Mouse (Mus musculus) heart, postnatal 4 days (tissue): ENCODE measurements at regions not wholly inside any gene's neighbourhood (a gene's known extent, or its start where the extent isn't known, plus 50 kb on each side); places are given as distances from the start of the nearest gene placed in this dataset.
"Not testable (repeated sequence)": the region's sequence is repeated elsewhere in the genome, so short reads cannot be mapped to it uniquely, and the experiment has no call there.

Source experiments
- DNase-seq: peaks from one replicate; pipeline ENCODE4 v3.0.0; 2021

DNA sequence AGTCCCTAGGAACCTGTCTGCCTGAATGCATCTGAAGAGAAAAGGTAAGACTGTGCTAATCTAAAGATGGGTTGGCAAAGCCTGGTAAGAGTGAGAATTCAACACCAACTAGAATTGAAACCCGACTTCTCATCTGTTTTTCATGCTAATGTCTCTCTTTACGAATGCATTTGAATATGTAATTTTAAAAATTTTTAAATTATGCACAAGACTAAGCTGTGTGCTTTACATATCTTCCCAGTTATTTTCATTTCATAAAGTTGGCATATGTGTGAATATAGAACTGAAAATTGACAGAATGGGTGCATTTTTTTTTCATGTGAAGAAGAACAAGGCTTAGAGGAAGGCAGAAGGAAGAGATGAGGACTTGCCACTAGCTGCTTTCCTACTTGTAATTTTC lies 267.2 kb upstream of the Ube2e3 start:
- DNase-seq: no peak

DNA sequence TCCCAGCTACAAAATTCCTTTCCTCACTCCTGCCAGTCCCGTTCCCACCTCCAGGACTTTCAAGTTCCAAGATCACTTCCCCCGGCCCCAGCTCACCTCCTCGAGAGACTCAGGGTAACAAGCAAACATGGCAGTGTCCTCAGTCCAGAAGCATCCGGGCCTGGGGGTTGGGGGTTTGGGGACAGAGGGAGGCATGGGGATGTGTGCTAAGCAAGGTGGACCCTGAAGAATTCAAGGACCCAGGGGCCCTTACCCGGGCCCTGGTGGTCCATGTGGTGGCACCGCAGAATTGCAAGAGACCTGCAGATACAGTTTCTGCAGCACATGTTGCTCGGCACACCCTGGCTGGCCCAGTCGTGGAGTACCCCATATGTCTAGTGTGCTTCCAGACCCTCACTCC lies 269.9 kb upstream of the Ube2e3 start:
- no peak for DNase-seq

DNA sequence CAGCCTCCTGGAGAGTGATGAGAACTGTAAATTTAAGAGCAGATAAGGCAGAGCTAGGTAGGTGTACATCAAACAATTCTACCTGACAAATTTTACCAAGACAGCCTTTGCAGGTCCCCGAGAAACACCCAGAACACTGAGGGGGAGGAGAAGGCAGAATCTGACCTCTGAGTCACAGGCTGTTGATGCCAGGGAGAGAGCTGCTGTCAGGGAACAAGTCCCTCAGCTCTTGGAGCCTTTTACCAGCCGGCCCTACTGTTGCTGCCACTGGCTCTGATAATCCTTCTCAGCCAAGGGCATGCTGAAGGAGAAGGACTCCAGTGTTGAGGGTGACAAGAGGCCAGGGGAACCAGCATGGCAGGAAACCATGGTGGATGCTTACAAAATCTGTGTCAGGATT lies 271.7 kb upstream of the Ube2e3 start:
- DNase-seq: no peak

DNA sequence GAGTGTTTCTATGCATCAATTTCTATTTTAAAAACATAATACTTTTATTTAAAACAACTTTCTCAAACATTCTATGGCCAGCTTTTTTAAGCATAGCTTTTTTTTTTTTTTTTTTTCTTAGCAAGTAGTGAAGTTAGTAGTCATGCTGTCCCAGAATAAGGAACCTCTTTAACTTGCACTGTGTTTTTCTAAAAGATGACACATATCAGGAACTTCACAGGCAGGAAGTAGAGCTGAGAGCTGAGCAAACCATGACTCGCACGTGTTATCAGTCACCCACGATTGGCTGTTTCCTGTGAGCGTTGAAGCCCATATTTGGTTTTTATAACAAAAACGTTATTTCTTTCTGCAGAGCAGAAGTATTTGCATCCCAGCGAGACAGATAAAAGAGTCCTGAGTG lies 287.9 kb upstream of the Ube2e3 start:
- DNase-seq: no peak

DNA sequence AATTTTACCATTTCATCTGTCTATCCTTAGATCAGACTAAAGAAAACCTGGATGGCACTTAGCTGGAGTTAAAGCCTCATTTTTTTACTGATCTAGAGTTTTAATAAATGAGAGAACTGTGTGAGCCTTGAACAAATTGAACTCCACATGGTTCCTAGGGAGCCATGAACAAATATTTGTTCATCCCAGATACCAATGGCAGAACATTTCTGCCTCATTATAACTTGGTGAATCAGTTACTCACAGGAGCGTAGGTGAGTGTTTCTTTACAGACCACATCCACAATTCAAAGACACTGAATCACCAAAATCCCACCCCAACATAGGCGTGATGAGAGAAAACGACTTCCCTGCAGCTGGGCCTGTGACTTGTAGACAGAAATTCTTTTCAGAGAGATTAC lies 295.4 kb upstream of the Ube2e3 start:
- DNase-seq: no peak

DNA sequence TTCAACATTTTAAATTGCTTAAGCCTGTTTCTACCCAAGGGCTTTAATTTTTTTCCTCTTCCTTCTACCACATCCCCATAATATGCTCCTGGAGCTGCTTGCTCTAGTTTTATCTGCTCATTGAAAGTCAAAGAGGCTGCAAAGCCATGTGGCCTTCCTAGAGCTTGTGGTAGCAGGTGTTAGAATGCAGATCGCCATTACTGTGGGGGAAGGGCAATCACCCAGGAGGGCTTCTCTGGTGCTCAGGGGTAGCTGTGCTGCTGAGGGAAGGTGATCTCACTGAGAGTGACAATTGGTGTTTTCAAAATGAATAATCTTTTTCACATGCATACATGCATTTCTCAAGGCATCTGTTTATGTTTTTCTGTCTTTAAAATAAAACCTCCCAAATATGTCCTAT lies 309.8 kb upstream of the Ube2e3 start:
- DNase-seq: no peak

DNA sequence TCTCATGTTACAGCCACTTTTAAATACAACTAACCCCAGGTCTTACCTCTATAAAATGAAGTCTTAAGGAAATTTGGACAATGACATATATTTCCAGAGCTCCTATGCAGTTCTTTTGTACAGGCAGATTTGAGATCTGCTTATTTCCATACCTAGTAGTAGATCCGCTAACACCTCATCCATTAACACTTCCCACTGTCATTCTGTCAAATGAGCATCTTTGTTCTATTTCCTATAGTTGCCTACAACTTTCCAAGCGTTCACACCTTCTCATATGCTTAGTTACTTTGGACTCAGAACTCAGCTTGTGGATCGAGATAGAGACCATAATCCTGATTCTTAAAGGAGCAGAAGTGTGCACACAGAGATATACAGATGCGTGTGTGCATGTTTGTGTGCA lies 316.8 kb upstream of the Ube2e3 start:
- DNase-seq: no peak

DNA sequence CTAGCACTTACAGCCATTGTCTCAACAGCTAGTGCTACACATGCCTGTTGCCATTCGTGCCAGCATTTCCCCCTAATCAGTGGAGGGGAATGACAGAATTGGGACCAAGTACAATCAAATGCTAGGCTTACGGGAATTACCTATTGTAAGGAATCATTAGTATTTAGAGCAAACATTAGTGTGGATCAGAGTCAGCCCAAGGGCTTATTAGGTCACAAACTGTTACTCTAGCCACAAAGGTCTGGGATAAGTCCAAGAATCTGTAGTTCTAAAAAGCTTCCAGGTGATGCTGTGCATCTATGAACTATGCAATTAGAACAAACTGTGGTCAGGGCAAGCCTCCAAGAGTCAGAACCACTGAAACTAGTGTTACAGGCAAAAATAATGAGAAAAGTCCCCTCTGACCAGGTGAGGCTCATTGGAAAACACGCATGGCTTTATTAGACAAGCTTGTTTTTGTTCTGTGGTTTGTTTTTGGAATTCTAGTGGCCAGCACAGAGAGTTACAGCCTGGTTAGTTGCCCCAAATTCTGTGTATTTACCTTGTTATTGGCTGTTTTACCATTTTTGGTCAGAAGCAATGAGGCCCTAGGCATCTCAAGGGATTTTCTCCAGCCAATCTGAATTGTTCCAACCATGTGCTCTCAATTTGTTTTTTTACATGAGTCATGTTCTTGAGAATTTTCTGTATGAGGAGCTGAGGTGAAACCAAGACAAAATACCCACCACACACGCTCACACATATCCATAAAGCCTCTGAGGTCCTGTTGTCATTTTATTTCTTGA lies 319.0 kb upstream of the Ube2e3 start:
- no peak for DNase-seq

DNA sequence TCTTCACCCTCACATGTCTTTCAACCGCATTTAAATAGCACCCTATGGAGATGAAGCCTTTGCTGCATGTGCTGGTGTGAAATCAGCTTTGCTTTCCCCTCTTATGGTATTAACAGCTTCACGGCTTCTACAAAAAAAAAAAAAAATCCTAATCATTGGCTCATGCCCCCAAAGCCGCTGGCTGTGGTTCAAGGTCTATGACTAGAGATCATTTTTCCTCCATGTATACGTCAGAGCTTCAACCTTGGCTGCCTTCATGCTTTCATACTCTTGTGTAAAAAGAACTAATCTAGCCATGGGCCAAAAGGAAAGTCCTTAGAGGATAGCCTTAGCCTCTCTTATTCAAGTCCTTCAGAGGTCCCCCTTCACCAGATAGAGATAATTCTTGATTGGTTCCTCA lies 320.6 kb upstream of the Ube2e3 start:
- DNase-seq: peak; percentile 17

DNA sequence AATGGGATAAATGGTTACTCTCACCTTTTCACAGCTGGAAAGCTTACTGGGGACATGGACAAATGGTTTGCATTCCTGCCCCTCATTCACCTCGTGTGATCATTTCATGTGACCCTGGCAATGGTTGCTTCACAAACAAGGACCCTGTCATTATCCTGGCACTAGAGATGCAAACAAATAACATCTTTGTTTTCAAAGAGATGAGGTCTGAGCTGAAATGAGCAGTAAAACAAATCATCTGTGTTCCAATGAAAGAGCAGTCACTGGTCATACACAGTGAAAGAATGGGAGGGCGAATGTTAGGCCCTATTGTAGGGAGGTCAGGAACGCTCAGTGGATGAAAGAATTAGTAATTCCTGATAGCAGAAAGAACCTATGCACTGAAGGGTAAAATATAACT lies 327.5 kb upstream of the Ube2e3 start:
- DNase-seq: no peak

DNA sequence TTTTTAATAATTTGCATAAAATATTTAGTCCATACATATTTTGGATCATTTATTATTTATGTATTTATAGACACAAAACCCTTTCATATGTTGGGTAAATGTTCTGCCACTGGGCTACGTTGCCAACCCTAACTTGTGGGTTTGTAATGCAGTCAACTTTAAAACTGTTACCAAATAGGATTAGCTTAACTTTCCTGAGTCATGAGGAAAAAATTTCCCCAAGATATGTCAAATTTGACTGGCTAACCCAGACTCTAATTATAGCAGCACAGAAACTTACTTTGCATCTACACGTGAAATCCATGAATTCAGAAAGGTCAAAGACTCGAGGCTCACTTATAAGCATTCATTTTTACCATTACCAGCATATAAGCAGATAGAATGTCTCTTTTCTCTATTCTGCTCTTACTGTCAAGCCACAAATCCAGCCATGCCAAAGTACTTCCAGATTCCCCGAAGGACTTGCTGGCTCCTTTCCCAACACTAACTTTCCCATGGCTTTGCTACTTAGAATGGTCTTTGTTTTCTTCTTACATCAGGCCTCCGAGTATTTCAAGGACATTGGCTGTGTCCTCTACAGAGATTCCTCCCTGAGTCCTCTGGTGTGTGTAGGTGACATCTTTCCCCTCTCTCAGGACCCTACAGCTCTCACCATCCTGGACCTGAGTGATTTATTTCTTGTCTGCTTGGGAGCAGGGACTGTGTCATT lies 328.2 kb upstream of the Ube2e3 start:
- DNase-seq: peak; percentile 35

DNA sequence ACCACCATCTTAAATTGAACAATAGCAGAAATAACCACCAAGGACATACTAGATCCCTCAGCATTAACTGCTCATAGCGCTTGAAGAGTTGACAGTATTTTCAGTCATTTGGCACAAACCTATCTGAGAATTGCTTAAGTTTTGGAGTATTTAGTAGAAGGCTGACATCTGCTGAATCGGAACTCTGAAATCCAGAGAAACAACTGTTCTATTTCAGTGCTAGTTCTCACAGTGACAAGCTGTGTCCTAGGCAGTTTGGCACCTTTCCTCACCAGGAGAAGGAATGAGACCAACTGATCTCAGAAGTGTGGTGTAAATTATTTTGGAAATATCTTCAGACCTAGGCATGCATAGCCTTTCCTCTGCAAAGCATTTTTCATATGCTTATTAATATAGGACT lies 330.4 kb upstream of the Ube2e3 start:
- no peak for DNase-seq

DNA sequence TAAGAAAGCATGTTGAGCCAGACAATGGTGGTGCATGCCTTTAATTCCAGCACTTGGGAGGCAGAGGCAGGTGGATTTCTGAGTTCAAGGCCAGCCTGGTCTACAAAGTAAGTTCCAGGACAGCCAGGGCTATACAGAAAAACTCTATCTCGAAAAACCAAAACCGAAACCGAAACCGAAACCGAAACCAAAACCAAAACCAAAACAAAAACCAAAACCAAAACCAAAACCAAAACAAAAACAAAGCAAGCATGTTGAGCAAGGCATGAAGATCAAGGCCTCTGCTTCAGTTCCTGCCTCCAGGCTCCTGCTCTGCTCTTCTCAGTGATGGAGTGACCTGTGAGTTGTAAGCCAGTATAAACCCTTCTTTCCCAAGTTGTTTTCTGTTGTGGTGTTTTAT lies 334.0 kb upstream of the Ube2e3 start:
- not testable (repeated sequence) for DNase-seq

DNA sequence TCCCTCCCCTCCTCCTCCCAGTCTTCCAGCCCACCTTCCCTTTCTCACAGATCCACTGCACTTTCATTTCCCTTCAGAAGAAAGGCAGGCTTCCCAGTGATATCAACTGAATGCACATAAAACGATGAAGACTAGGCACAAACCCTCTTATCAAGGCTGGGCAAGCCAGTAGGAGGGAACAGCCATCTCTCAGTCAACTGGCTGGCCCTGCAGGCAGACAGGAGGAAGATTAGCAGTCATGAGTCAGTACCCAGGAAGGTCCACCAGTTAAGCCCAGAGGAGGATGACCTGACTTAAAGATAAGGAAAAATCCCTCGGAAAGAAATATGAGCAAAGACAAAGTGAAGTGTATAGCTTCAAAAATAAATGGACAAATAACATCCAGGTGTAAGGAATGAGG lies 337.4 kb upstream of the Ube2e3 start:
- no peak for DNase-seq

DNA sequence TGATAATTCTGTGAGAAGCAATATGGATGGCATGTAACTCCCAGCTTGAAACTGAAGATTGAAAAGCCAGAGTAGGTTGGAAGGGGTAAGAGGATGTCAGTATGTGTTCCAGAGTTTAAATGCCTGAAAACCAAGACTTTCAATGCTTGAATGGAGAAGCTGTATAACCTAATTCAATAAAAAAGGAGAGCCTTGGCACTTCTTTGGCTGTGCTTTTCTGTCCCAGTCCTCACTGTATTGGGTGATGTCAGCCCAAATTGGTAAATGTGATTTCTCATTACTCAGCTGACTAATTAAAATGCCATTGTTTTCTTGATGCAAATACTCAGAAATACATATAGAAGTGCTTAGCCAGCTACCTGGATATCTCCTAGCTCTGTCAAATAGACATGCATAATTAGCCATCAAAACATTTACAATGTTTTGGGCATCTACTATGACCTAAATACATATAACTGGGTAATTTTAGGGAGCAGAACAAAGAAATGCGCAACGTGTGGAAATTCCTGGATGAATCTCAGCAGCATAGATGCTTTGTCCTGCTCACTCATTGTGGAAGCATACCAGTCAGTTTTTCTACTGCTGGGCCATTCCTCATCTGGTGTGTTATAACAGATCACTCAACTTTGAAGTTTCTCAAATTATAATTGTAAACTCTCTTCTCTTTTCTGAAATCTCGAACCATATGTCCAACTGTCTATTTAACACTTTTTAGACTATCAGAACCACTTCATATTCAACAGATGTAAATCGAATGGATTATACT lies 347.5 kb upstream of the Ube2e3 start:
- DNase-seq: no peak

DNA sequence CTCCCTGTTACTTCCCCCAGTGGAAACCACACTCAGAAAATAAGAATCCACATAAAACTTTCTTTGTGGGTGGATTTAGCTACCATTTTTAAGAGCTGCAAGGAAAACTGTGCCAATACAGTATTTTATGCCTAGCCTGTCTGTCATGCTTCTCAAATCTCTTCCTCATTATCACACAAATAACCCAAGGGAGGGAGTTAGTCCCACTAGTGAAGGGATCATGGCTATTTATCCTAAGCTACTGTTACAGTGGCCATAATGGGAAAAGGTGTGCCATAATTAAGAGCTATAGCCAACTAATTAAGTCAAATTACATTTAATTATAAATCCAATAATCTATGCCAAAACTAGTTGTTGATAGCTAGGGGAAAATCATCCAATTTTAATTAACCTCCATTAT lies 374.8 kb upstream of the Ube2e3 start:
- no peak for DNase-seq

DNA sequence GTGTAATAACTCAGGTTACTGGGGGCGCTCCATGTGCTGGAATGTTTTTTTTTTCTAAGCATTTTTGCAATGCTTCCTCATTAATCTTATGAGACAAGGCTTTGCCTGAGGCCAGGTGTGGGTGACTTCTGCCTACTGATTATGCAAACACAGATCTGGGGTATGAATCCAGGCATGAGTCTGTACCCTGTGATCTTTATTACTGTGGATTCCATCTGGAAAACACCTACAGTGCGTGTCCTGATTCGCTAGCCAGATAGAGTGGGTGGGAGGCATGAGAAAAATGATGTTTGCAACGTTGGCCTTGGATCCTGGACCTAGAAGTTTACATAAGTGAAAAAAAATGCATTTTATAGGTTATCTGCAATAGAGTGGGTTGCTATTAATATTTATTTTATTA lies 387.9 kb upstream of the Ube2e3 start:
- no peak for DNase-seq

DNA sequence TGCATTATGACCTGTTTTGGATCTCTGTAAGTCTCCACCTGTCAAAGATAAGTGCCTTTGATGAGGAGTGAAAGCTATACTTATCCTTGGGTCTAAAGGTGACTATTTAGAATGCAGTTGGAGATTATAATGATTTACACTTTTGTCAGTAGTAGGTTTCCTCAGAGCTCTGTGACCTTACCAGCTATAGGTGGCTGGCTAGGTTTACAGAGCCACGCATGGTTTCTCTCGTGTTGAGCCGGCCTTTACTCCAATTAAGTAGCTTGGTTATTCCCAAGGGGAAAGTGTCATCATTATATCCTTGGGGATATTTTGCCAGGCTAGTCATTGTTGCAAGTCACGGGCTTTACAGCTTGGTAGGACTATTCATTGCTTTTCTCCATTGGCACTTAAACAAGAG lies 408.5 kb upstream of the Ube2e3 start:
- DNase-seq: no peak

DNA sequence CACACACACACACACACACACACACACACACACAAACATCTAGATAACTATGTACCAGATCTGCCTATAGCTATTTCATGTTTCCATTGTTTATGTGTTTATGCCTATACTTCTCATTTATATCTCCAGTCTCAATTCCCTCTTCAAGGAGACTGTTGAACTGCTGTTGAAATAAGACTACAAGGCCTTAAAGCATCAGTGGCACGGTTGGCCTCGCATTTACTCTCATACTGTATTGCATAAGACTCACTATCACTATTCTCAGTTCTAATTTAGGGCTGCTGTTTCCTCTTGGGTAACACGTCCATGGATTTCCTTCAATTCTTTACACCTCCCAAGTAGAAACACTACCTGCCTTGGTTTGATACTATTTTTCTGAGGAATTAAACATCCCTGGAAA lies 414.5 kb upstream of the Ube2e3 start:
- DNase-seq: no peak

DNA sequence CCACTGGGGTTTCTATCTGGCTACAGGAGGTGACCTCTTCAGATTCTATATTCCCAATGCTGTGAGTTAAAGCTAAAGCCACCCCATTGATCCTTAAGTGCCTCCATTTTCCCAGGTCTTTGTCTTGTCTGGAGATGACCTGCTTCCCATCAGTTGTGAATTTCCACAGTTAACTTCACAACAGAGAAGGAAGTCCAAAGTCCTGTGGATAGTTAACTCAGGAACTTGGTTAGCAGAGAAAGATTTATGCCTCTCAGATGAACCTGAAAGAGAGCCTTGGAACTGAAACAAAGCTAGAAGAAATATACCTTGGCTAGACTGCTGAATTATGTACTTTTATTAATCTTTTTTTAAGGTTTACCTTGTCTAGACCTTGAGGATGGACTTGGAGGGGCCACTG lies 431.1 kb upstream of the Ube2e3 start:
- no peak for DNase-seq

DNA sequence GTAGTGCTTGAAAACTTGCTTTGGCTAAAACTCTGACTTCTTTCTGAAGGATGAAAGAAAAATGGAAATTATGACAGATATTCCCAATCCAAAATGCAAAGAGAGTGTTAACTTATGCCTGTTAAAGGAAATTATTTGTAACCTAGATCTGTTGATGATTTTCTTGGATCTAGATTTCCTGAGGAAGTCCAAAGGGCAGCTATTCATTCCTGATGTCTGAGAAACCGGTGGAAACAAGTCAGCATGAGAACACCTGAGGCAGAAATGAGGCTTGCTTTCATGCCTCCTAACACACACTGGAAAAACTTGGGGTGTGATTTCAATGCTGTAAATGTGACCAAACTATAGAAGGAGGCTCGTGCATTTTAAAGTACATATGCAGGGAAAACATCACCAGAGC lies 432.9 kb upstream of the Ube2e3 start:
- DNase-seq: no peak

DNA sequence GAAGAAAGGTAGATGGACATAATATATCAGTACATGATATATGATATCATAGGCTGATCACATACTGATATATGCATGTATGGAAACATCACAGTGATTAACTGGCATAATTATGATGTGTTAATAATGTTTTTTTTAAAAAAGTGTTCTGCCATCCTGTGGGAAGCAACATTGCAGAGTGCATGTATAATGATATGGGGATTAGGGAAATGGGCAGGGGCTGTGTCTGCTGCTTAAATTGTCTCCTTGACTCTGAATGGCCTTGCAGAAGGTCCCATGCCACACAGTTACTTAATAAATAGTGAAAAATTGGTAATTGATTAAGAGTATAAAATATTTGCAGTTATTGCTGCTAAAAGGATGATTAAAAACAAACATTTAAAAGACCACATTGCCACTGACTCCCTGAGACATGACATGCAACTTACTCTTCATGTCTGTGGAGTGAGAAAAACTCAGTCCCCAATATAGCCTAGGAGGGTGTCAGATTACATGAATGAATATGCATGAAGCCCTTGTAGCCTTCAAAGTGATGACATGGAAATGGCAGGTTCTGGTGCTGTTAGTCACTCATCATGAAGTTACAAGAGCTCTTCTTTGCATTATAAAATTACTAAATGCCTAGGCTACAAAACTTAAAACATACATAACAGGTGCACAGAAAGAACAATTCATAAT lies 440.1 kb upstream of the Ube2e3 start:
- DNase-seq: no peak
